Mouse (Mus musculus): ENCODE results near the gene Rufy2. TPM values are rescaled to one million over a fixed set of nuclear protein-coding genes. Genes with fewer than 3 reads are reported as not detected.

Rufy2 gene
- 10 to 100 TPM; 35.9 to 36.7 TPM for polyA plus RNA-seq (2017; shearing (Covaris generic))

DNA sequence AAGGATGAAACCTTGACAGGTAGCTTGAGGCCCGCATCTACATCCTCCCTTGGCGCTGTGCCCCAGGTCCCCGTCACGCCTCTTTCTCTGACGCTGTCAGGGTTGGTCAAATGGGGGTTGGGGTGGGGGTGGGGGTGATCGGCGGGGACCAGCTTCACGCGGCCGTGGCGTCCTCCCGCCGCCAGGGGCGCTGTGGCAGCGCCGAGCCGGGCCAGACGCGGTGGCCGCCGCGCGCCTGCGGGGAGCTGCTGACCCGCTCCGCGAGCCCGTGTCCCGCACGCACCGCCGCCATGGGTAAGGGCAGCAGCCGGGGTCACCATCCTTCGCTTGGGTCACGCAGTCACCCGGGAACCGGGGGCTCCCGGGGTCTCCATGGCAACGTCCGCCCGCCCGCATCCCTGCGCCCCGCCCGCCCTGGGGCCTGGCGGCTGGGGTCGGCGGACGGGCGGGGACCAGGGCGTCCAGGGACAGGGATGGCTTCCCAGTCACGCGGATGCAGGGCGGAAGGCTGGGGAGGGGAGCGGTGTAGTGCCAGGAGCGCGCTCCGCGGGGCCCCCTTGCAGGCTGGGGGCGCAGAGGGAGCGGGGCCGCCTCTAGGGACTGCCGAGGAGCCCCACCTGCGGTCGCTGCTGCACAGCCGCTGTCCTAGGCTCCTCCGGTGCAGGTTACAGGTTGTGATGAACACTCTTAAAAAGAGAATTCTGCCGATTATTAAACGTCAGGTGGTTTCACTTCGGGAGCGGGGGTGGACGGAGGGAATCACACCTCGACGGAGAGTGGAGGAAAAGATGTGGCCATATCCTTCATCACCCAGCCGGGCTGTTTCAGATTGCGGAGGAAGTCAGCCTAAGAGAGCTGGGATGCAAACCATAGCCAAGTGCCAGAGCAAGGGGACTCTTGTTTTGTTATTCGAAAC, at the start of gene Rufy2:
Gene Rufy2, plus strand, starts transcription at position 185 of the 916 bp plus-strand sequence.
- ATAC-seq: peak; percentile 82

DNA sequence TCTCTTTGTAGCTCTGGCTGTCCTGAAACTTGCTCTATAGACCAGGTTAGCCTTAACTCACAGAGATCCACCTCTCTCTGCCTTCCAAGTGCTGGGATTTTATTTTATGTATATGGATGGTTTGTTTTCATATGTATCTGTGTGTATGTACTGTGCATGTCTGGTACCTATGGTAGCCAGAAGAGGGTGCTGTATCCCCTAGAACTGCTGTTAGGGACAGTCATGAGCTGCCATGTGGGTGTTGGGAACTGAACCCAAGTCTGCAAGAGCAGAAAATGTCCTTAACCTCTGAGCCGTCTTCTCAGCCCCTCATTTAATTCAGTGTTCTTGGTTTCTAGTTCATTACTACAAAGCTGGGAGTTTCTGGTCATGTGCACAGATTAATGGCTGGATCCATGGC, 47.6 kb upstream of the Rufy2 start:
- ATAC-seq: no peak

DNA sequence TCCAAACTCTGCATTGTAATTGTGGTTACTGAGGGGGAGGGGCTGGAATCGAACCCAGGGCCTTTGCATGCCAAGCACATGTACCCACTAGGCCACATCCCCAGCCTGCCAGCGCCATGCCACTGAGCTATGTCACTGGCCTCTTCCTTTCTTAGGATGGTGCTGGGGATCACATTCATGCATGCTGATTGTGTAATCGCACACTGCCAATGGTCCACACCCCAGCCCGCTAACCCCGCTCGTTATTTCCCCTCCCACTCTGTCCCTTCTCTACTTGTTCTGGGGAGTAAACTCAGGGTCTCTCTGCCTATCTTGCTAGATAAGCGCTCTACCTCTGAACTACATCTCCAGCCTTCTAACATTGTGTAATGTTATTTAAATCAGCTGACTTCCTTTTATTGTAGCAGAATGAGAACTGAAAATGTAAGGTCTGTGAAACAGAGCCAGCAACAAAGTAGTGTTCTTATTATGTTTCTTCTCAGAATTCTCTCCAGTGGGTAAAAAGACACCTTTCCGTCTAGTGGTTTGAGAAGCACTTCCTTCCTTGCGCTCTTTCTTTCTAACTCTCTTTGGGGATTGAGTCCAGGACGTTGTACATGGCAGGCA, 34.9 kb upstream of the Rufy2 start:
- peak; percentile 29 for ATAC-seq

DNA sequence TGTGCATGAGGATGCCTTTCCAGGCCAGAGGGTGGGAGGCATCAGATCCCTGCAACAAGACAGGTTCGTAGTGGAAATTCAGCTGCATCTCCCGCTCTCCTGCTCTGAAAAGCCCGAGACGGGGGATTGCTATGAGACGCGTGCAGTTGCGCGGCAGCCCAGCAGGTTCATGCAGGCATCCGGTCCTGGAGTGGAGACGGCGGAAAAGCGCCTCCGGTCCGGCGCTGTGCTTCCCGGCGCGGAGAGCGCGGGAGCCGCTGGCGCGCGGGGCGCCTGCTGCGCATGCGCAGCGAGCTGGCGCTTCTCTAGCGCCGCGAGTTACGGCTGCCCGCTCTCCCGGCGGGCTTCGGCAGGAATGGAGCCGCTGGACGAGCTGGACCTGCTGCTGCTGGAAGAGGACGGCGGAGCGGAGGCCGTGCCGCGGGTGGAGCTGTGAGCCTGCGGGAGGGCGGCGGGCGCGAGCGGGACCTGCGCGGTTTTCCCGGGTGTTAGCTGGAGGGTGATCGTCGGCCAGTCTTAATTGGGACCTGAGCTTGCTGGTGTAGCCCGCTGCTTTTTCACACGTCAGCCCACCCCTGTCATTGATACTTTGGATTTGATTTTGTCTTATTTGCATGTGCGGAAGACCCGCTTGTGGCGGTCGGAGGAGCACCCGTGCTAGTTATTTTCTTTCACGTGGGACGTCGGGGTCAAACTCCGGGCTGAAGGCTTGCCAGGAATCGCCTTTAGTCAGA, 33.1 kb upstream of the Rufy2 start, which contains the start of gene Dna2:
Gene Dna2, plus strand, starts transcription at position 289 of the 734 bp plus-strand sequence.
- peak; percentile 88 for ATAC-seq

DNA sequence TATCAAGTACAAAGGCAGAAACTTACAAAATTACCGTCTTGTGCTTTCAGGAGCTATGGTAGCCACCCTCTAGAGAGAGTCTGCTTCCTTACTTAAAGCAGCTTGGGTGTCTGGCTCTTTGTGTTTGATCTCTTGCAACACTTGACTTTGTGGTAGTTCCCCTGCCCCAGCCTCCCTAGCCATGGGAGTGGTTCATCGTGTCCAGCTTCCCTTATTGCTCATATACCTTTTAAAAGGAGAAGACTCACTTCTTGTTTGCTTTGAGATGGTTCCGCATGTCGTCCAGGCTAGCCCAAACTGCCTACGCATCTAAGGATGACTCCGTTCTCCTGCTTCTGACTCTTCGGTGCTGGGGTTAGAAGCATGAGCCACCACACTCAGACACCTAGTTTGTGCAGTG, 31.5 kb upstream of the Rufy2 start:
- no peak for ATAC-seq

DNA sequence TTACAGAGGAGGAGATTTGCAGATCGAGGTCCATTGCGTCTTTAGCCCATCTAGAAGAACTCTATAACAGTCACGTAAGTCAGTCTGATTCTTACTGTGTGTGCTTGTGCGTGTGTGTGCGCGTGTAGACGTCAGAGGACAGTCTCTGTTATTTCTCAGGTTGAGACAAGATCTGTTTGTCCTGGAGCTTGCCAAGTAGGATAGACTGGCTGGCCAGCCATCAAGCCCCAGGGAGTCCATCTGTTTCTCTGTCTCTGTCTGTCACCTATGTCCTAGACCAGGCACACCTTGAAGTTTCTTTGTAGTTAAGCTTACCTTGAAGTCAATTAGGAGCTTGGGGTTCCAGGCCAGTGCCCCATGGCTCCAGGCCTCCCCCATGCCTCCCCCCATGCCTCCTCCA, 16.1 kb upstream of the Rufy2 start:
- ATAC-seq: no peak

DNA sequence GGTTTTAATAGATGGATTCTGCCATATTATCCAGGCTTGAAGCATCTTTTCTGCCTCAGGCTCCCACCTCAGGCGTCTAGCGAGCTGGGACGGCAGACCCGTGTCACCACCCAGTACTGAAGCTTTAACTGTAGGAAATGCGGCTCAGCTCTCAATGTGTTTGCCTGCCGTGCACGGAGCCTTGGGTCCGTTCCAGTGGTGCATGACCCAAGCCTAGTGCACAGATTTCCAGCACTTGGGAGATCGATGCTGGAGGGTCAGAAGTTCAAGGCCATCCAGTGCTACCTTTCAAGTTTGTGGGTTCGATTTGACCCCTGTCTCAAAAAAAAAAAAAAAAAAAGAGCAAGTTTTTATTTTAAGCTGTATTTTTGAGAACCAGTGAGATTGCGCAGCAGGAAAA, 14.2 kb upstream of the Rufy2 start:
- ATAC-seq: no peak

DNA sequence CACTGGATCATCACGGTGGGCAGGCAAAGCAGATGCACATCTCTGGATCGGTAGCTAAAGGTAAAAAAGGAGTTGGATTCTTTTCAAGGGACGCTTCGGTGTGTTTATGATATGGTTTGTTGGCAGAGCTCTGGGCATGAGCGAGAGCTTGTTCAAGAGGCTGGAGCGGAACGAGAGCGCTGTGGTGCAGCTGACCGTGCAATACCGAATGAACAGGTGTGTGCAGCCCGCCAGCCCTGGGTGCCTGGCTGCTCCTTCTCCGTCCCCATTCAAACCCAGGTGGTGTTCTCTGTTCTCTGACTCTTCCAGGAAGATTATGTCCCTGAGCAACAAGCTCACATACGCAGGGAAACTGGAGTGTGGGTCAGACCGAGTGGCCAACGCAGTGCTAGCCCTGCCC, 13.7 kb upstream of the Rufy2 start:
- ATAC-seq: no peak

DNA sequence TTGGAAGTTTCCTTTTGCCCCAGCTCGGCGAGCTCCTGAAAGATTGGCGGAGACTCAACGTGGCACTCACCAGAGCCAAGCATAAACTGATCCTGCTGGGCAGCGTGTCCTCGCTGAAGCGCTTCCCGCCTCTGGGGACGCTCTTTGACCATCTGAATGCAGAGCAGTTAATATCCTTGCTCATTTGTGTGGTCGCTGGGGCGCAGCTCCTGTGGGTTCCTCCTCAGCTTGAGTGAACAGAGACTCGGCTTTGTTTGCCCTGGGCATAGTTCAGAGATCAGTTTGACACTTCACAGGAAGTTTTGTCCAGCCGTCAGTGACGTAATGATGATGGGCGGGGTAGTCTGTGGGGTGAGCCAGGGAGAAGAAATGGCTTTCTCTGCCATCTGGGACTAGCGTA, 8.2 kb upstream of the Rufy2 start:
- ATAC-seq: no peak

DNA sequence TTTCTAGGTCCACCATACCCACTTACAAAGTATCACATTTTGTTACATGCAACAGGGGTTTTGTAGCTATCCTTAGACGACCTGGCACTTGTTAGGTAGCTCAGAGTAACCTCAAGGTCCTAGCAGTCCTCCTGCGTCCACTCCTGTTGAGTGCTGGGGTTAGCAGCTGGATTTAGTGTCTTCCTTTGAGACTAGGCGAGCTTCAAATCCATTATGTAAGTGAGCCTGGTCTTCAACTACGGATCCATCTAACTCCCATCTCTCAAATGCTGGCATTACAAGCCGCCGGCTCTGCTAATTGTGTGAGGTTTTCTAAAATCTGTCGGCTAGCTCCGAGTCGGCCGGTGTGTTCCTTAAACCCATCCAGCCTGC, 370 bp upstream of the Rufy2 start:
- peak; percentile 2 for ATAC-seq

DNA sequence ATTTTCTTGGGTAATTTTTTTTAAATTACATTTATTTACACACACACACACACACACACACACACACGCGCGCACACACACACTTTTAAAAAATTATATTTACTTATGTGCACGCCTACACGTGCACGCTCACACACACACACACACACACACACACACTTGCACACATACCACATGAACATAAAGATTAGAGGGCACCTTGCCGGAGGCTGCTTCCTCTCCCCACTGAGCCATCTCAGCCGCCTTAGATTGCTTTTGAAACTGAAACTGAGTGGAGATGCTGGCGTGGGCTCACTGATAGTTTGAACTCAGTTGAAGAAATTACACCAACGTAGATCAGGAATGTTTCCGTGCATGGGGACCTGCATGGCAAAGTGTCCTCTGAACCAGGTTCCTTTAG, 4.0 kb downstream of the Rufy2 start:
- peak; percentile 63 for ATAC-seq

DNA sequence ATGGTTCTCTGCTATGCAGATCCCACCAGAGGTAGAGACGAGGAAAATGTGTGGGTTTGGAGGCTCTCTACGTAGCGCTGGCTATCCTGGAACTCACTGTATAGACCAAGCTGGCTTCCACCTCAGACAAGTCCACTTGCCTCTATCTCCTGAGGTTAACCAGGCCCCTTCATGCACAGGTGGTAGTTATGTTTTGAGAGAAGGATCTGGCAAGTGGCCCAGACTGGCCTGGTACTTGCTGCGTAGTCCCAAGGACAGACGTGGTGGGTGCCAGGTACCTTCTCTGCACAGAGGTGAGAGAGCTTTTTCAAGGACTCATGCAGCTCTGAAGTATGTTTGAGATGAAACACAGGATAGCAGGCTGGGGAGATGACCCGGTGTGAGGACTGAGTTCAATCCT, 4.5 kb downstream of the Rufy2 start:
- peak; percentile 13 for ATAC-seq

DNA sequence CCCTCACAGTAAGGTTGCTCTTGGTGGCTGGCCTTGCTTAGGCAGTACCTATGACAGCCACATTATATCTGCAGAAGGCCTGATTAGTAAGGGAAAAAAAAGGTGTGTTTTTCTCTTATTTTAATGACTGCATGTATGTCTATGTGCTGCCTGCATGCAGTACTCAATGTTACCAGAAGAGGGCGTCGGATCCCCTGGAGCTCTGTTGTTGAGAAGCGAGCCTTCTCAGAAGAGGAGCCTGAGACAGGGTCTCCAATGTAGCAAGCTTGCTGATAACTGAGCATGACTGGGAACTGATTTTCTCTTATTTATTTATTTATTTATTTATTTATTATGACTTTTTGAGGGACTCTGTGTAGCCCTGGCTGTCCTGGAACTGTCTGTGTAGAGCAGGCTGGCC, 7.3 kb downstream of the Rufy2 start:
- no peak for ATAC-seq

DNA sequence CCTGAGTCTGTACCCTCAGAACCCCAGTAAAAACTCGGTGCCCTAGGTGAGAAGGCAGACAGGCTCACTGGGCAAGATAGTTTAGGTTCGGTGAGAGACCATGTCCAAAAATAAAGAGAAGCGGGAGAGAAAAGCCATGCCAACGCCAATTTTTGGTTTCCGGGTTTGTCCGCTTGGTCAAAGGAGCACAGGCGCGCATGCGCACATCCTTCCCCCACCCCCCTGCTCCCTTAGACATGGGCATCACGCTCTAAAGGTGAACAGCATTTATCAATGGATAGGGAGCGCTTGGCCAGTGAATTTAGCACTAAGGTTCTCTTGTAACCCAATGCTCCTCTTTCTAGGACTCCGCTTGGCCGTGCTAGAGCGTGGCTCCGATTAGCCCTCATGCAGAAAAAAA, 10.6 kb downstream of the Rufy2 start:
- ATAC-seq: no peak

DNA sequence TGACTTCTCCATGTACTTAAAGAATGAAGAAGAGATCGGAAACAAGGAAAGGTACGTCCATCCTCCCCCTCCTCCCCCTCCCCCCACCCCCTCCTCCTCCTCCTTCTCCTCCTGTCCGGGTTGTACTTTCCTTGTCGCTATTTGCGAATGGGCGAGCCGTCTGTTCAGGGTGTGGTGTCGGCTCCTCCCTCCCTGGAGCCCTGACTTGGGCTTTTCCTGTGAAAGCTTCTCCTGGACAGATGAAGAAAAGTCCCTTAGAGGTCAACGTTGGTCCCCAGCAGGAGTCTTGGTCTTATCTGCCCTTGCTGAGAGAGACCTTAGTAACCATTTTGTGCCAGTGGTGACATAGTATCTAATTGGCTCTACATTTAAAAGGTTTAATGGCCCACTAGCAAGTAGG, 14.0 kb downstream of the Rufy2 start:
- ATAC-seq: no peak

DNA sequence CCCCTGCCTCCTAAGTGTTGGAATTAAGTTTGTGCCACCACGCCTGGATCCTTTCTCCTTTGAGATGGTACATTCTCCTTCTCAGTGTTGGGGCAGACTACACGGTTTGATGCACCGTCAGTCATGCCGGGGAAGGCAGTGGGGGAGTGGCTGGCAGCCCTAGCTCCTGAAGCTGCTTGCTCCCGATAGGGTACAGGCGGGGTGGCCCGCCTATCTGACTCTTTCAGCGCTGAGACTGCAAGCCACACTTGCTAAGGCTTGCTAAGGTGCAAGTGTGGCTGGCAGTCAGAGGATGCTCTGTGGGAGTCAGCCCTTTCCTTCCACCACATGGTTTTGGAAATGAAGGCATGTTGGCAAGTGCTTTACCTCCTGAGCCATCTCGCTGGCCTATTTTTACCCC, 20.6 kb downstream of the Rufy2 start:
- no peak for ATAC-seq

DNA sequence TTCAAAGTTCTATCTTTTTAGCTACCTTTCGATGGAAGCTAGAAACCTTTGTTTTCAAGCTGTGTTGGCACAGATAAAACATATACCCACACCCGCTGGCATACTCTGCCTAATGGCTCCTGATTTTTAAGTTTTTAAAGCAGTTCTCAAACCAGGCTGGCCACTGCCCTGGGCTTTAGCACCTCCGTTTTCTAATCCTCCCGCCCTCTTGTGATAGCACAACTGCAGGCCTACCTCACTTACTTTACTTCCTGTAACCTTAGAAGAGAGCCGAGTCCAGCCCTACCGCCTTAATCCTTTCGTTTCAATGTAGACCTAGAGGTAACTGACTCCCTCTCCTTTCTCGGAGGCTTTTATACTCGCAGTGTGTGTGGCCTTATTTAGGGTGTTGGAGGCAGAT, 23.2 kb downstream of the Rufy2 start:
- no peak for ATAC-seq

DNA sequence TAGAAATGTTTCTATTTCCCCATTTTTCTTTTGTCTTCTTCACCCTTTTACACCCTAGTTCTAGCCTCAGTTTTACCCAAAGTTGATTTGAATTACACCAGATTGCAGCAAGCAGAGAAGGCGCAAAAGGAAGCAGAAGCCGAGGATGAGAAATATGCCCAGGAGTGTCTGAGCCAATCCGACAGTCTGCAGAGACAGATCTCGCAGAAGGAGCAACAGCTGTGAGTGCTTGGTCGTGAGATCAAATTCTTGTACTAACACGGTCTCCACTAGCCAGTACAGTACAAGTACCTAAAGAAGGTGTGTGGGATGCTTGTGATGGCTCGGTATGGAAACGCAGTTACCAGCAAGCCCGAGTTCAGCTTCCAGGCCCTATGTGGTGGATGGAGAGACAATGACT, 24.5 kb downstream of the Rufy2 start:
- ATAC-seq: no peak

DNA sequence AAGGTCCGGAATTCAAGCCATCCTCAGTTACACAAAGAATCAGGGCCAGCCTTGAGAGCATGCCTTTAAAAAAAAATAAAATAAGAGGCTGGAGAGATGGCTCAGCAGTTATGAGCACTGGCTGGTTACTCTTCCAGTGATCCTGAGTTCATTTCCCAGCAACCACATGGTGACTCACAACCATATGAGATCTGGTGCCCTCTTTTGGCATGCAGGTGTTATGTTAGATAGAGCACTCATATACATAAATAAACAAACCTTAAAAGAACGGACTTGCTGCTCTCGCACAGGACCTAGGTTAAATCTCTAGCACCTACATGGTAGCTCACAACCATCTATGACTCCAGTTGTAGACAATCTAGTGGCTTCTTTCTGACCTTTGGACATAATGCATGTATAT, 28.2 kb downstream of the Rufy2 start:
- ATAC-seq: no peak

DNA sequence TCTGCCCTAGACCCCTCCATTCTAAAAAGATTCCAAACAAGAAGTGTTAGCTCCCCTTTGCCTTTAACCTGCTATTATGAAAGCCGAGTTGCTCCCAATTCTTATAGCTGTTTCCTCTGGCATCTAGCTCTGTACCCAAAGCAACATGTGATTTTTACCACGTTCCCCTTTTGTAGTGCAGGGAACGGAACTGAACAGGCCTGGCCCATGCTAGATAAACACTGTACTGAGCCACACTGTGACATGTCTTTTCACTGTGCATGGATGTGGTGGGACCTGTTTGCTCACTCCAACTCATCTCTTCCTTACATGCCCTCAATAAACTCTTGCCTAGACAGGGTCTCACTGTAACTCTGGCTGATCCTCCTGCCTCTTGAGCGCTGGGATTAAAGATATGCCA, 30.2 kb downstream of the Rufy2 start:
- ATAC-seq: no peak

DNA sequence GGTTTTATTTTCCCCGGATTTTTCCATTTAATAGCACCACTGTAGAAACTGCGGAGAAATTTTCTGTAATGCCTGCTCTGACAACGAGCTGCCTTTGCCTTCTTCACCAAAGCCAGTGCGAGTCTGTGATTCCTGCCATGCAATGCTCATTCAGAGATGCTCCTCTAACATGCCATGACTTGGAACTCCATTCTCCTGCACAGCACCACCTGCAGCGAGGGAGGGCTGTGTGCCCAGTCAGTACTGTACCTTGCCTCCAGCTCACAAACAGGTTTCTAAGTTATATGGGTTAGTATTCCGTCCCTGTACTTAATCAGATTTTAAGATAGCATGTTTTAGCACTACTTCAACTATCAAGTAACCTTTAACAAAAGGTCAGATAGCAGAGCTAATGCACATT, 31.5 kb downstream of the Rufy2 start:
- ATAC-seq: no peak

DNA sequence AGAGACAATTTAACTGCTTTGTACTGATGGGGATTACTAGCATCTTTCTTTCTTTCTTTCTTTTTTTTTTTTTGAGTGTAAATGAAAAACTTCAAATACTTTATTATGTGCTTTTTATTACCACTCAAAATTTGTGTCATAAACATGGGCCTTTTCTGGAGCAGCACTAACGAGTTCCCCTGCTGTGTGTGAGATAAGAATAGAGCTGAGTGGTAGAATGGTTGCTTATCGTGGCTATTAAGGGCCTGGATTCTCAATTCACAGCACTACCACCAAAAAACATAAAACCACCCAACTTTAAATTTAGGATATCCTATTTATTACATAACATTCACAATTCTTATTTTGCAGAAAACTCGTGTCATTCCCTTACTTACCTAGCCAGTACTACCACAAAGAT, 33.5 kb downstream of the Rufy2 start:
- ATAC-seq: no peak

DNA sequence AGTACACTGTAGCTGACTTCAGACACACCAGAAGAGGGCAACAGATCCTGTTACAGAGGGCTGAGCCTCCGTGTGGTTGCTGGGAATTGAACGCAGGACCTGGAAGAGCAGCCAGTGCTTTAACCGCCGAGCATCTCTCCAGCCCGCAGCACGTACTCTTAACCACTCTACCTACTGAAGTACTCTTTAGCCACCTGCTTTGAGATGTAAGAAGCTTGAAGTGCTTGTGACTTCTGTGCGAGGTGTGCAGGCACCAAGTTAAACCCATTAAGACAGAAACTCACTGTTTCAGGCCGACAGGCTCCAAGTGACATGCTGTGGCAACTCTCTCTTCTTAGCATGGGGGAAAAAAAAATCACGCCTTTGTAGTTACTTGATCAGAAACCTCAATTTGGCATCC, 34.1 kb downstream of the Rufy2 start:
- ATAC-seq: no peak

DNA sequence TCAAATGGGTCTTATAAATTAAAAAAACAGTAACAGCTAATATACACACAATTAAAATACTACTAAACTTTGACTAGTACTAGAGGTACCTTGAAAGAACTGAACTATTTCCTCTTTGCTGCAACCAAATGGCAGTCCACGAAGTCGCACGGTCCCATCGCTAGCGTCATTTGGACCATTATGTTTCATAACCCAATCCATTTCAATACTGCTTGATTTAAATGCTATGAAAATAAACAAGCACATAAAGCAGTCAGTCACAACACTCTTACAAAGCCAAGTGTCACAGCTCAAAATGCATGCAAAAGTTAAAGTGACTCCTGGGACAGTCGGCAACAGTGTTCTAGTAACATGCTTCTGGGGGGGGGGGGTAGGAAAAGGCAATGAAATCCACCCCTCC, 39.3 kb downstream of the Rufy2 start:
- no peak for ATAC-seq

All from activated CD4-positive, CD25-positive, alpha-beta regulatory T cell, adult 4 months (primary cell).